Mouse (Mus musculus) forelimb bud, embryonic 11.5 days (tissue): ENCODE results near the gene Dimt1.
"Not testable (repeated sequence)": the region's sequence is repeated elsewhere in the genome, so short reads cannot be mapped to it uniquely, and the experiment has no call there.

ENCODE experiments used
- DNase-seq: peaks from one replicate; pipeline ENCODE4 v3.0.0-alpha.2; 2012; ENCODE audit warnings: low read depth, low spot score

The Dimt1 gene

DNA sequence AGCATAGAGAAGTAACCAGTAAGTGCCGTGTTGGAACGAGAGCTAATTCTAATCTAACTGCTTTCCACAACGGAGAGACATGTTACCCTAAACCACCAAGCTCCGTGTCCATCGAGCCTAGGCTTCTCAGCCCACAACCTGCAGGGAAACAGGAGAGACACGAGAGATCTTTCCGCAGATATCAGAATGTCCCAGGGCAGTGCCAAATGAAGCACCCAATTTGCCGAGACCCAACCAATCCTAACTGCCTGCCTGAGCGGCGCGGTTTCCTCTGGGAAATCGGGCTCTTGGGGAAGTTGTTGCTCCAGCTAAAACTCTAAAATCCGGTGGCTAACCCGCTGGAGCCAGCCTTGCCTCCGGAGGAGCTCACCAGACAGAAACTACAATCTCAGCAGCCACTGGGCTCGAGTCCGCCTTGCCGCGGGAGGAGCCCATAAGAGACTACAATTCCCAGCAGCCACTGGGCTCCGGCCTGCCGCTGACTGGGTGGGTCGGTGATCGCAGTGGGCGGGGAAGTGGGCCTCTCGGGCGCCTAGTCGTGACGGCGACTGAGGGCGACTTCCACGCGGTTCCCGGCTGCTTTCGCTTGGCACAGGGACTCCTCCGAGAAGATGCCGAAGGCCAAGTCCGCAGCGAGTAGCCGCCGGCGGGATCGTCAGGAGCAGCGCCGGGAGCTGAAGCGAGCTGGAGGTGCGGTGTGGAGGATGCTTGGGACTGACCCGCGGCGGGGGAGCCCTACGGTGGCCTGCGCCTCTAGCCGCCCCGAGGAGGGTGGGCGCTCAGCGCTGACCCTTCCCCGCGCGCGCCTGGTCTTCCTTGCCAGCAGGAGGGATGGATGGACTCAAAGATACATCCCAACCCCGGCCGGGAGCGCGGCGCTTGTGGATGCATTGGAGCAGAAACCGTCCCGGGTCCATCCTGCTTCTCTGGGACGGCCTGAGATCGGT lies at the start of gene Dimt1:
Gene Dimt1, plus strand, starts transcription at position 534 of the 947 bp plus-strand sequence.
- DNase-seq: peak; percentile 91

DNA sequence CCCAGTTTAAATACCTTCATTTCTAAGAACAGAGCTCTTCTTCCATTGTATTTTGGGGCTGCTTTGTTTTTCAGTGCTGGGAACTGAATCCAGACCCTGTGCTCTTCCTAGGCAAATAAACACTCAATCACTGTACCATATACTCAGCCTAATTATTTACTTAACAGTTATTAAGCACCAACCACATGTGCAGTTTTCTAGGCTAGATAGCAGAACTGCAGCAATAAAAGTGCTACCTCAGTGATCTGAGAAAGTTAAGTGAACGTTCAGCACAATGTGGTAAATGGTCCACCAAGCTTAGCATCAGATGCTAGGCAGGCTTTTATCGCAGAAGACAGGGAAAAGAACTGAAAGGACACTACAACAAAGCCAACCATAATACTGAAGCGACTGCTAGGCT lies 42.3 kb upstream of the Dimt1 start:
- DNase-seq: no peak

DNA sequence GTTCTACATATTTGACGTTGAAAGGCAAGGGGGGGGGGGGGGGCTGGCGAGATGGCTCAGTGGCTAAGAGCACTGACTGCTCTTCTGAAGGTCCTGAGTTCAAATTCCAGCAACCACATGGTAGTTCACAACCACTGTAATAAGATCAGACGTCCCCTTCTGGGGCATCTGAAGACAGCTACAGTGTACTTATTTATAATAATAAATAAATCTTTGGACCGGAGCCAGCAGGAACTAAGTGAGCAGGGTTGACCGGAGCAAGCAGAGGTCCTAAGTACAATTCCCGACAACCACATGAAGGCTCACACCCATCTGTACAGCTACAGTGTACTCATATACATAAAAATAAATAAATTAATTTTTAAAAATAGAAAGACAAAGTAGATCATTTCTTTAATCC lies 41.8 kb upstream of the Dimt1 start:
- DNase-seq: not testable (repeated sequence)

DNA sequence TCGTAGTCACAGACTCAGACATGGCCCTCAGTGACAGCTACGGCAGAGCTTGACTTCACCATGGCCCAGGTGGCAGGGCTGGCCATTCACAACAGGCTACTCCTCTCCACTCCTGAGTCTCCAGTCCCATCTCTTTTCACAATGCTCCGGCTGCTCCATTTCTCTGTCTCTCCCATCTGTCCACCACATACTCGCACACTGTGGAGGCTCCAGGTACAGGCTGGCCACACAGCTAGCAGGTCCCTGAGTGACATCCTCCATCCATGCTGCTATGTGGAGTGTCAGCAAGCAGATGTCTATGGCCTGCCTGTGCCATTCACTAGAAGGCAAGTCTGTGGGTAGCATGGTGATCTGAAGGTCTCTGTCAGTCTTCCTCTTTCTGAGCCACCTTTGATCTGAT lies 39.7 kb upstream of the Dimt1 start:
- no peak for DNase-seq

DNA sequence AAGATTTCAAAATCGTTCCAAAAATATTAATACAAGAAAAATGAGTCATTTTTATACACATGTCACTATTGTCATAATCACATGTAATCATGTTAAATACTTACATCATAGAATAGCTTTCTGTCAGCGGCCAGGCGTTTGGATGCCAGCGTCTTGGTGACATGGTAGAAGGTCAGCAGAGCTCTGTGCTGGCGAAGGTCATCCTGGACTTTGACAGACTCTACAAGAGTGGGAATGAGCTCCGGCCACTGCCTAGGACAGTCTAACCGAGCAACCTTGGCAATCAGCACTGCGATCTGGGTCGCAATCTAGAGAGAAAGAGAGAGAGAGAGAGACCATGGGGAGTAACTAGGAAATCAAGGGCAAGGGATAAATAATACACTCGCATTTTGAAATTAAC lies 36.8 kb upstream of the Dimt1 start:
- no peak for DNase-seq

DNA sequence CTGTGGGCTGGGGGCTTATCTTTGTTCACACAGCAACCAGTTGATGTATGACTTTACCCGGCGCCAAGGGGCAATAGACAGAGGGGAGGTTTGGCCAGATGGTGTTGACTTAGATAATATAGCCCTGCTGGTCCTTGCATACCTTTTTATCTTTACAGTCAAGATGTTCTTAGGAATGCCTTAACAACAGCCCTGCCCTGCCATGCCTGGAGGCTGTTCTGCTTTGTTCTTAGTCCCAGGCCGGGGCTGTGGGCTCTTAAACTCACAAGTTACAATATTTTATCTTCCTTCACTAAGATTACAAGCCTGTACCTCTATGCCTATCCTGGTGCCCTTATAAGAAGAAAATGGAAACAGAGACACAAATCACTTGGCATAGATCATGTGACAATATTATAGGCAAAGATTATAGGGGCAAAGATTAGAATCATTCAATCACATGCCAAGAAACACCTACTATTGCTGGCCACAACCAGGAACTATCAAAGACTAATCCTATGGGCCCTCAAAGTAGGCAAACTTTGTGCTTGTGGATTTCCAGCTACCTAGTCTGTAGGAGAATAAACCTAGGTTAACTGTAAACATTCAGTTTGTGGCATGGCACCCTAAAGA lies 33.7 kb upstream of the Dimt1 start:
- no peak for DNase-seq

DNA sequence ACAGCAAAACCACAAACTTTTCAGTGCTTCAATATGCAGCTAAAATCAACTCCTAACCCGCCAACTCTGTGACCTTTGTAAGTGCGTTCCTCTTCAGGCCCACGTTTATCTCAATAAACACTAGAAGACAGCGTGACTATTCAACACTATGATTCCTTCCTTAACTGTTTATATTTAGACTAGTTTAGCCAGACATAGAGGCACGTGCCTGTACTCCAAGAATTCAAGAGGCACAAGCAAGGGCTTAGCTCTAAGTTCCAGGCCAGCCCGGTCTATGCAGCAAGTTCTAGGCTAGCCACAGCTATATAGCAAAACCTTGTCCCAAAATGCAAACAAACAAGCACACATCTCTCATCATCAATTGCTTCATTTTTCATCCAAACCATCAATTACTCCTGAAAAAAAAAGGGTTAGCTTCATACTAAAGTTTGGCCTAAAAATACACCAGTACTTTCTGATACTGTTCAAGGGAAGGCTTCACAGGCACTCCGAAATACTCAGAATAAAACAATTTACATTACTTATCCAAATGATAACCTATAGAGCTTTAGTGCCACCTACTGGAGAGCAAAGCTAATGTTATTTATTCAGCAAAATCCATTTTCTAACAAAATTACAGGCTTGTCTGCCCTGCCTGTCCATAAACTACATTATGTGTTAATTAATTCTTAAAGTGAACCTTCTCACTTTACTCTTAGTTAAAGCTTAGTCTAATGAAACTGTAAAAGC lies 28.4 kb upstream of the Dimt1 start:
- peak; percentile 29 for DNase-seq

DNA sequence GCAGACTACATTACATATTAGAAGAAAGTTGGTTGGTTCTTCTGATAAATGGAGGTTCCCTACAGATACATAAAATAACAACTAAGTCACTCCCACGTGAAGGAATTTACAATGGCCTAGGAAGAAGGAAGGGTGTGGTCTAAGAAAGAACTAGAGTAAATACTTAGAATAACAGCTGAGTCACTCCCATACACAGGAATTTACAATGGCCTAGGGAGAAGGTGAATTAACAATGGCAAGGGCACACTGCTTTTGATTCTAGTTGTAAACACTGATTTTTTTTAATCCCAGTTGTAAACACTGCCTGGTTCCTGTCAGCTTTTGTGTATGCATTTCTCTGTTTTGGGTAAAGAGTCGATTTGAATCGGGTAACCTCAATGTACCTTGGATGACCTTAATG lies 21.0 kb upstream of the Dimt1 start:
- not testable (repeated sequence) for DNase-seq

DNA sequence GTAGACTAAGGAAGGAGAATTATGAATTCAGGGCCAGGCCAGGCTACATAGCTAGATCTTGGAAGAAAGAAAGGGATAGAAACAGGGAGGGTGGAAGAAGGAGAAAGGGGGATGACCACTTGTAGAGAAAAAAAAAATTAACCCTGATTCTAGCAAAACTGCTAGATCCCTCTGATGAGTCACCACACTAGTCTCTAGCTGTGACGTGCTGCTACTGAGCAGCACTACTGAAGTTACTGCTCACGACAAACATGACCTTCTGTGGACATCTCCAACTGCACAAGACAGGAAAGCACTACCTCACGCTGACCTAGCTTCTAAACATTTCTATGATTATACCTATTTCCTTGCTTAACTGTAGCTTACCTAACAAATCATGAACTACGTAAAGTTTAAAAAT lies 18.6 kb upstream of the Dimt1 start:
- no peak for DNase-seq

DNA sequence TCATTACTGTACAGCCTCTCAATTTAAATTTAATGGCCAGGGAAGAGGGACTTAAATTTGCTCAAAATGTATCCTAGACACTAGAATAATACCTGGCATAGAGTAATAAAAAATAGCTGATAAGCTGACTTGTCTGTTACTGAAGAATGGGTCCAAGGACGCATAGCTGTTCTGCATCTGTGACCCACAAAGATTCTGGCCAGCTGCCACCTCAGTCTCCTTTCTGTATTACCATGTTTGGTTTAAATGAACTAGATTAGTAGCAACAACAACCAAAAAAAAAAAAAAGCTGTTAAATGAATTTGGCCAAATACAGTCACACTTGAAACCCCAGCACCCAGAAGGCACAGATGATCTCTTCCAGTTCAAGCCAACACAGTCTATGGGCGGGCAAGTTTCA lies 17.7 kb upstream of the Dimt1 start:
- DNase-seq: no peak

DNA sequence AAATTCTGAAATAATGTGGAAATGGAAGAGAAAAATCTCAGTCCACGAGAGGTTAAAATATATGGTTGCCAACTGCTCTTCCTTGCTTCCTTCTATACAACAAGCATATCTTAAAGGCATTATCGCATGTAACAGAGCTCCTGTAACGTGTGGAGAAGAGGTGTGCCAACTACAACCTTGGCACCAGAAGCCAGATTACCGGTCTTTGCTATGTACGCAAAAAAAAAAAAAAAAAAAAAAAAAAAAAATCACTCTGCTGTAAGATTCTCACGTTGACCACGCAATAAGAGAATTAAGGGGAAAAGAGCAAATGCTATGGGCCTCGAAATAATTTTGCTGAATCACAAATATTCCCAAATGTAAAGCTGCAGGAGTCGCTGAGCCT lies 11.1 kb upstream of the Dimt1 start:
- DNase-seq: no peak

DNA sequence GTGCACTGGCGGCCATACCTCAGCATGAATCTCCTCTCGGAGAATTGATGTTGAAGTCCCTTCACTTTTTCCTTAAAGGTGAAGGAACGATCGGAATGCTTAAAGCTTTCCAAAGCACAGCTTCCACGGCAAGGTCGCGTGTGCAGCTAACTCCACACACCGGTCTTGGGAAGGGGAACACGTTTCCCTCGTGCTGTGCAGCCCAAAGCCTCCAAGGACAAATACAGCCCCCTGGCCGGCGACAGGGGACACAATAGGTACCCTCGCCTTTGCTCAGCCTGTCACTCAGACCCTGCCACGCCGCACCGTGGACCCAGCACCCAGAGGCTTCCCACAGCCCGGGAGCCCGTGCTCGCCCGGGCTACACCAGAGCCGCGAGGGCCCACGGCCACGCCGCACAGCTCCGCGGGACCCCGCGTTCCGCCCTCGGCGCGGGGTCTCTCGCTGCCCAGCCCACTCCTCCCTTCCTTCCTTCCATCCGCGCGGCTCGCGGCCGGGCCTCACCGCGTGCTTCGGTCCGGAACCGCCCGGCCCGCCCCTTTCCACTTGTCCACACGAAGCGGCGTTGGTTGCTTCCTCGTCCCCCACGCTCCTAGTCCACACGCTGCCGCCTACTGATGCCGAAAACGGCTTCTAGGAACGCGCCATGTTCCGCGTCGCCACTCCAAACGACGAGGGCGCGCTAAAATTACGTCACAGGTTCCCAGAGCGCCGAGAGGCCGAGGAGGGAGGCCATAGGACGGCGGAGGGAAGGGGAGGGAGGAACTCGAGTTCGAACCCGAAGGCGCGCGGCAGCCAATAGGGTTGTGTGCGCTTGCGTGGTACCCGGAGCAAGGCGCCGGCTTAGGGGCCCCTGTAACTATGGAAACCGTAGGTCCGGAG lies 10.4 kb upstream of the Dimt1 start, which contains the start of gene Ipo11:
Gene Ipo11, minus strand, starts transcription at position 703 of the 882 bp plus-strand sequence.
- DNase-seq: peak; percentile 95

DNA sequence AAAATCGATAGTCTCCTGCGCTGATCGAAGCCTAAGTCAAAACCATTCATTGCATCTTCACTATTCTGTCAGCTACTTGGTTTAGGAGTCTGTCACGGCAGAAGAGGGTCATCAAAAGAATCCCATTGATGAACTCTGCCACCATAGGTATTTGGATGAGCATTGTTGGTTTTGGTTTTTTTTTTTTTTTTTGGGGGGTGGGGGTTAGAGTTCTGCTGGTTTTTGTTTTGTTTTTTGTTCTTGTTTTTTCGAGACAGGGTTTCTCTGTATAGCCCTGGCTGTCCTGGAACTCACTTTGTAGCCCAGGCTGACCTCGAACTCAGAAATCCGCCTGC lies 9.8 kb upstream of the Dimt1 start:
- no peak for DNase-seq

DNA sequence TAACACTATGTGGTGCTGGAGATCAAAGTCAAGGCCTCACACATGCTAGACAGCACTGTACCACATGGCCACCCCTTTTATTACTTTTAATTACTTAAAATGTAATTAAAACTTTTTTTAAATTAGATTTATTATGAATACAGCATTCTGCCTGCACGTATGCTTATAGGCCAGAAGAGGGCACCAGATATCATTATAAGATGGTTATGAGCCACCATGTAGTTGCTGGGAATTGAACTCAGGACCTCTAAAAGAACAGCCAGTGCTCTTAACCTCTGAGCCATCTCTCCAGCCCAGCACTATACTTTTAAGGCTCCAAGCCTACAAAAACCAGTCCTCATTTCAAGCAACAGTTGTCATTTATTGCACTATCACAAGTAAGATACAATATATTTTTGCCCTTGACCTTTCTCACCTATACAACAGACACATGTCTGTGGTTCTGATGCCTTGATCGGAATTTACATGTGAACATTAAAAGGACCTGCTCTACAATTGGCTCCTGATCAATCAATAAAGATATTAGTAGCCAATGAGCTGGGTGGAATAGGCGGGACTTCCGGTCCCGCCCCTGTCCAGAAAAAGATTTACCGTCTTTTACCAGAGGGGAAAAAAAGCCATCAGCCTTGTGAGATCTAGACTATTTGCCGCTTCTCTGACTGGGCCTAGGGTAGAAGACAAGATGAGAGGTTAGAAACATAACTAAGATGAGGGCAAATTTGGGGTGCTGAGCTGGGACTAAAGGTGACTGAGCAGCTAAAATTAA lies 5.5 kb upstream of the Dimt1 start:
- peak; percentile 62 for DNase-seq

DNA sequence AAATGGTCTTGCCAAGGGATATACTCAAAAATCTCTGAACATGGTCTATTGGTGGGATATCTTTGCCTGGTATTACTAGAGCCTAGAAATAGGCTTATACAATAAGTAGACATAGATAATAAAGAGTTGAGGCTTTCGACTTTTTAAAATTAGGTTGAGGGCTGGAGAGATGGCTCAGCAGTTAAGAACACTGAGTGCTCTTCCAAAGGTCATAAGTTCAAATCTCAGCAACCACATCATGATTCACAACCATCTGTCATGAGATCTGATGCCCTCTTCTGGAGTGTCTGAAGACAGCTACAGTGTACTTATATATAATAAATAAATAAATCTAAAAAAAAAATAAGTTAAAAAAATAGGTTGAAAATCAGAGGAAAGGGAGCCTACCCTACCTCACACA lies 4.2 kb upstream of the Dimt1 start:
- no peak for DNase-seq

DNA sequence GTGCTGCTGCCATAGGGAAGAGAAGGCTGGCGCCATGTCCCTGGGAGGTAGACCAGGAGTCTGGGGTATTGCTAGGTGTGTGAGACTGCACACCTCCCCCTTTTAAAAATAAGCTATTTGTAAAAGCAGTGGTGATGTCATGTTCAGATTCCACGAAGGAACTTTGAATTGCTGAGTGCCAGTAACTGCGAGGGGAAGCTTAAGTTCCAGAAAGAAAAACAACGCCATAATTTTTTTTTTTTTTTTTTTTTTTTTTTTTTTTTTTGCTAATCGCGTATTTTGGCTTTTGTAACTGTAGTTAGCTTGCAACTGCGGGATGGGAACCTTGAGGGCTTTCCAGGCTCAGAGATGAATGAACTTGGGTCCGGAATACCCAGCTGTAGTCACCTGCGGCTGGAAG lies 1.4 kb upstream of the Dimt1 start:
- DNase-seq: no peak

DNA sequence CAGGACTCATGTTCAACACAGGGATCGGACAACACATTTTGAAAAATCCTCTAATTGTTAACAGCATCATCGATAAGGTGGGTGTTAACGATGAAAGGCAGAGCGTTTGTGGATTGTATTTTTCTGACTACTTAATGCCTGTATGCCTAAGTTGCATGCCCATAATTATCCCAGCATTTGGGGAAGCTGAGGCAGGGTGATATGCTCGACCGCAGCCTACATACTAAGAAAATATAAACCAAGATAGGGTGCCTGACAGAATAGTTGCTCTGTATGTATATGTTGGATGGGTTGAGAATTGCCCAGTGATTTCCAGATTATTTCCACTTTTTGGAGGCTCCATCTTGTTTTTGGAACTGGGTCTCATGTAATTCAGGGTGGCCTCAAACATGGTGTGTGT lies 656 bp downstream of the Dimt1 start:
- no peak for DNase-seq

DNA sequence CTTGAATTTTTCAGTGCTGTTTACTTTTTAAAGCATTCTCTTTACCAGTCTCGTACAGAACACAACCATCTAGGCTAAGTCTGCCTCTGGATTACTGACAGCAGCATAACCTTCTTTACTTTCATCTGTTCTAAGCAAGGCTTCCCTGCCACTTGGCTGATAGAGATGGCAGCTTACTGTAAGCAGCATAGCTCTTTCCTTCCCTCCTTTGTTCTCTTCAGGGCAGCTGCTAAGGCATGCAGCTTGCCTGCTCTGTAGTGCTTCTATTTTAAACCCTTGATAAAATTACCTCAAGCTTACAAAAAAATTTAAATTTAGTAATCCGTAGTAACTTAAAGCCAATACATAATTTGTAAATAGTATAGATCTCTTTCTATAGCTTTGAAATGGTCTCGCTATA lies 8.0 kb downstream of the Dimt1 start:
- no peak for DNase-seq

DNA sequence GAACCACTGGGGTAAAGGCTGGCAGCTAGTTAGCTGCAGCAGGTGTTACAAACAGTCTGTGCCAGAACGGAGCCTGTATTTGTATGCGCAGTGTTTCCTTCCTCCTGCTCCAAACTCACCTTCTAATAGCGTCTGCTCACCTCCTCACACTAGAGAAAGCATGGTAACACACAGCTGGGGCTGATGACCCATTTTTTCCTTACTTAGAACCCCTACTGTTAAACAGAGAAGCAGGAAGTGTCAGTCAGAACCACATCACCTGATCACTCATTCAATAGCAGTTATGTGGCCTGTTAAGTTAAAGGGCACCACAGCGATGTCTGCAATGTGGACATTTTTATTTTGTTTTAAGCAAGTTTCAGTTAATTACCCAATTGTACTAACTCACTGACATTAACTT lies 10.6 kb downstream of the Dimt1 start:
- no peak for DNase-seq

DNA sequence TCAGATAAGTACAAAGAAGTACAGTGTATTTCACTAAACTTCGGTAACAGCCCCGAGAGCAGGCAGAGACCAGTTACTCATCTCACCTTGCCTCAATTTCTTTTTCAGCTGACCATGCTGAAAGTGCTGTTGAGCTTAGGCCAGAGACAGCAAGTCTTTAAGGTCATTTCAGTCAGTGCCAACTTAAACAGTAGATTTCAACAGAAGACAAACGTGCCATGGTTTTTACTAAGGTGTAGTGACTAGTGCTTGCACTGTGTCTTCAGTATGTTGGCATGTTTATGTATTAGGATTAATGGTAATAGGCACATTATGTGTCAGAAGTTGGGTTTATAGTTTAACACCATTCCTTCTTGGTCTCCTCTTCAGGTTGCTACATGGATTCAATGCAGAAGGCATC lies 11.4 kb downstream of the Dimt1 start:
- DNase-seq: no peak

DNA sequence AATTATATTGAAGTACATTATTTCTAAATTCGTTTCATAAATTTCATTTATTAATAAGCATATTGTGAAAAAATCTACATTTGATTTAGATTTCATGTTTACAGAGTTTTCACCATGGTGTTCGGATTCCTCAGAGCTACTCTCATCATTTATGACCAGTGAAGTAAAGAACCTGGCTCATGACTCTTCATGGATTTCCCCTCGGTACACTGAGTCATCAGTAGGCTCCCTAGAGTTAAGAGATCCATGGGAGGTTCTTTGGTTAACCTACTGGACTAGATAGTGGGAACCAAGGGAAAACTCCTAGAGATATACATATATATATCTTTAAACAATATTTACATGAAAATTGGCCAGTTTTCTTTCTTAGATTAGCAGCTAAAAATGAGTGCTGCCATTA lies 13.6 kb downstream of the Dimt1 start:
- no peak for DNase-seq
